Mouse (Mus musculus) left cerebral cortex, adult 11 months (tissue): ENCODE results near the gene Abcc2.

ENCODE experiments used
- DNase-seq: peaks from one replicate; pipeline ENCODE4 v3.0.0; 2022; ENCODE audit warnings: low spot score

Abcc2 gene

DNA sequence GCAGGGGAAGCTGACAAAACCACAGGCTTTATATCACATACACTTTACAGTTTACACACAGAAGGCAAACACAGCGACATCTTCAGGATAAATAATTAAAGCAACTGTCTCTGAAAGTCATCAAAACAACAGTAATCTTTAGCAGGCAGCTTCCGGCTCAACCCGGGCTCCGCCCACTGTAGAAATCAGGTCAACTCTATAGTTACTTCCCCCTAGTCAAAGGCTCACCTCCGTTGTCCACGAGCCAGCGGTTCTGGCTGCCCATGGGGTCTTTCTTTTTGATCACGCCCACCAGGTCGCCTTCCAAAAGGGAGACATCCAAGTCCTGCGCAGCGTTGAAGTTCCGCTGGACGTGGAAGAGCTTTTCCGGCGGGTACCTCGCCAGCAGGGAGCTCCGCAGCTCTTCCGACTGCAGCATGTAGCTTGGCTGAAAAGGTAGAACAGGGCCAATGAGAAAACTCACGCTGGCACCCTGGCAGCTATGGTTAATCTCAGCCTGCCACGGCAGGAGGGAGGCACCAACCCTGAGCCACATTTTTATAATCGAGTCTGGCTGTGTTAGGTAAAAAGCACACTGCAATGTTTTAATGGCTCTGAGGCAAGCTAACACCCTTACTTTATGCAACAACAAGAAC lies 70.1 kb downstream of the Abcc2 start:
- DNase-seq, result no peak

DNA sequence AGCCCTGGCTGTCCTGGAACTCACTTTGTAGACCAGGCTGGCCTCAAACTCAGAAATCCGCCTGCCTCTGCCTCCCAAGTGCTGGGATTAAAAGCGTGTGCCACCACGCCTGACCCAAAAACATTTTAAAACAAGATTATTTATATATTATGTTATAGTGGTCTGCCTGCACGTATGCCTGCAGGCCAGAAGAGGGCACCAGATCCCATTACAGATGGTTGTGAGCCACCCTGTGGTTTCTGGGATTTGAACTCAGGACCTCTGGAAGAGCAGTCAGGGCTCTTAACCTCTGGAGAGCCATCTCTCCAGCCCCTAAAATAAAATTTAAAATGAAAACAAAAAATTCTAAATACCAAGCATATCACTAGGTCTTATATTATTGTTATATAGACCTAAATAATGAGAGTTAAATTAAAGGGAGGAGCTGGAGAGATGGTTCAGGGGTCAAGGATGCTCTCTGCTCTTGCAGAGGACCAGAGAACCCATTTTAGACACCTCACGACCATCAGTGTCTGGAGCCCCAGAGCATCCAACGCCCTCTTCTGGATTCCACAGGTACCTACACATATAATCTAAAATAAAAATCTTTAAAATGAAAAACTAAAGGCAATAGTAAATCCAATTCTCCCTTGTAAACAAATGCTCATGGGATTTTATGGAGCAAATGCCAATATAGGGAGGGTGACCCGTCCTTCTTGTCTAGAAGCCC lies 71.0 kb downstream of the Abcc2 start:
- no peak for DNase-seq

DNA sequence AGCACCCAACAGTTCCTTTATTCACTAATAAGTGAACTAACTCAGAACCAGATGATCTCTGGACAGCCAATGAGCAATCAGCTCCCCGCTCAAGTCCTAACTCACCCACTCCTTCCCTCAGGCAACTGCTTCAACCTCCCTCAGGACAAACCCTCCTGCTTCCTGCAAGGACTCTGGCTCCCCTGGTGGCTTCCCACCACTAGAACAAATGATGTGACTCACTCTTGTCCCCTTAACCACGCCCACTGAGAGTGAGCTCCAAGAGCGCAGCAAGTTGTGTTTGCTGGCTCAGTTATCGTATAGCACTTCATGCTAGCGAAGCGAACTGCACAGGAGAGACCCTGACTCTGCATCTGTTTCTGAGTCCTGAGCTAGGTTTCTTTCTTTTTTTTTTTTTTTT lies 75.4 kb downstream of the Abcc2 start:
- DNase-seq, result no peak

DNA sequence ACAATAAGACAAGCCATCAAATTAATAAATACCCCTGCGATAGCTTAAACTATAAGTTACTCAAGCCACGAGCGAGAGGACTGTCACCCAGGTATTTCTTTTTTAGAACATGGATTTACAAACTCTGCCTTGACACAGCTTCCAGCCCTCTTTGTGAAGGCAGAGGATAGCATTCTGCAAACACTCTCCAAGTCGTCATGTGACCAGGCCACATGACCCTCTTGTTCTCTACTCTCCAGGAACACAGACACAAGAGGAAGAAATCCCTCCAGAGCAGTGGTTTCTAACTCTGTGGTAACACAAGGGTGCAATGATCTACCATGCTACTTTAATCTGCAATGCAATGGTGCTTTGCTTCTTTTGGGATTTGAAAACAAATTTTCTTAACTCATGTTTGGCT lies 88.4 kb downstream of the Abcc2 start:
- DNase-seq, result no peak

DNA sequence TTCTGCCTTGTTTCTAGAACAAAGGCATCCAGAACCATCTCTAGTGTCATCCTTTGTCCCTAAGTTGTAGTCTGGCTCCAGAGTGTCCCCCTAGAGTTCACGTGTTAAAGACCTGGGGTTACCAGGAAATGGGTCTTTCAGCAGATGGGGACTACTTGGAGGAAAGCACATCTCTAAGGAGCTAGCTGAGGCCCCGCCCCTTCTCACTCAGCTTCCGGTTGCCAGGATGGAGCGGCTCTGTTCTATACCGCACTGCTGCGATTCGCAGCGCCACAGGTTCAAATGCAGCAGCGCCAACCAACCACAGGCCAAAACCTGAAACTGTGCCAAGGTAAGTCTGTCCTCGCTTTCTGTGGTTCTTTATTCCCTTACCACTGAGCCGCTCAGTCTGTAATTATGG lies 92.4 kb downstream of the Abcc2 start:
- no peak for DNase-seq

DNA sequence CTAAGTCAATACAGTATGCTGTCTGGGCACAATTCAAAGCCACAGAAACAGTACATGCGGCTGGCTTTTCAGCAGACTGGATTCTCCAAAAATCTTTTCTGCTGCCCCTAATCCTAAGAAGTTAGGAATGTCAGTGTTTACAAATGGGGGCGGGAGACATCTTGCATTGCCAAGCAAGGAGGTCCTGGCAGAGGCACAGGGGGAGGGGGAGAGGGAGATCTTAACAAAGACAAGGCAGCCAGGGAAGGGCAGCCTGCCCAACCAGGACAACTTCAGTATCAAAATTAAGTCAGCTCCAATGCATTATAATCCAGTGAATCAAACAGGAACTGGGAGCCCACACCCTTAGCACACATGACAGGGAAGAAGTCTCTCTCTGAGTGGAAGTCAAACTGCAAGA lies 94.0 kb downstream of the Abcc2 start:
- no peak for DNase-seq

DNA sequence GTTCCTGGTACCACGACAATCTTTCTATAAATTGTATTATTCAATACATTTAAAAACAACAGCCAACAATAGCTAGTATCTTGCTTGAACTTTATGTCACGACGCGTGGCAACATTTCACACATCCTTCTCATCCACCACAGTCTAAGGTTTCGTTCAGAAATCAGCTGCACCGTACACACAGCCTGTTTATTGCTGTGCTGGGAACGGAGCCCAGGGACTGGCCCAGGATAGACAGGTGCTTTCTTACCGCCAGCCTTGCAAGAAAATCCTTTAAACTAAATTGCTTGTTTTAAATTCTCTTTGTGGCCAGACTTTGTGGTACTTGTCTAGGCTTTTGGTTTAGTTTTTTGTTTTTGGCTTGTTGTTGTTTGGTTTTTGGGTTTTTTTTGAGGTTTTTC lies 95.4 kb downstream of the Abcc2 start:
- DNase-seq, result no peak

DNA sequence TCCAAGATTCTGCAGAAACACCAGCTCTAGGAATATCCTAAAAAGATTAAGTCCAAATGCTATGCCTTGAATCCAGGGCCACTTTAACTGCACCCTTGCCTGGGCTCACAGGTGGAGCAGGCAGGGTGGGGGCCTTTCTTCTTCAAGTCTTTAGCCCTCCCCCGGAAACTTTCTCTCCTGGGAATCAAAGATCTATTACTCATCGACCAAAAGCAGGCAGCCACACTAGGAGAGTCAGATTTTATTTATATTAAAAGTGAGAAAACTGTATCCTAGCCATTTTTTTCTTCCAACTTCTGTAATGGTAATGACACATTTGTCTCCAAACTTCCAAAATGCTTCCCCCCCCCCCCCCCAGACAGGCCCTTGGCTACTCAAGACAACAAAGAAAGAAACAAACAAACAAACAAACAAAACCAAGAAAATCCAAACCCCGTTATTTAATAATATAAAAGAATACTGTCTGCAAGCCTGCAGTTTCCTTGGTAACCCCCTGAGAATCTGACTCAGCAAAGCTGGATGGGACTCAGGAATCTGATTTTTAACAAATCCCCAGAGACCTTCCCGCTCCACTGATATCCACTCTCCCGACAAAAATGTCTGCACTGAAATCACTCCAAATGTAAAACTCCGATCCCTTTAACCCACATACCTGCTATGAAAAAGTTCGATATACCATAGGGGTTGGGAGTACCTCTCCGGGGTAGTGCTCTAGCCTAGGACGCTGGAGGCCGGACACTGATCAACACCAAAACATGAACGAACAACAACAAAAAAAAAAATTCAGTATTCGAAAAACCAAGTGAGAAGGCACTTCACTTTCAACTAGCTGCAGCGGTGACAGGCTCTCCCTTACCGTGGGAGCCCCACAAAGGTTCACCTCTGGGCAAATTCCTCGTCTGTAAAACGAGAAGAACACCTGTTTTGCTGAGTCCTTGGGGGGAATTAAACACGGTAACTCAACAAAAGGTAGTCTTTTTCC lies 96.4 kb downstream of the Abcc2 start:
- no peak for DNase-seq

DNA sequence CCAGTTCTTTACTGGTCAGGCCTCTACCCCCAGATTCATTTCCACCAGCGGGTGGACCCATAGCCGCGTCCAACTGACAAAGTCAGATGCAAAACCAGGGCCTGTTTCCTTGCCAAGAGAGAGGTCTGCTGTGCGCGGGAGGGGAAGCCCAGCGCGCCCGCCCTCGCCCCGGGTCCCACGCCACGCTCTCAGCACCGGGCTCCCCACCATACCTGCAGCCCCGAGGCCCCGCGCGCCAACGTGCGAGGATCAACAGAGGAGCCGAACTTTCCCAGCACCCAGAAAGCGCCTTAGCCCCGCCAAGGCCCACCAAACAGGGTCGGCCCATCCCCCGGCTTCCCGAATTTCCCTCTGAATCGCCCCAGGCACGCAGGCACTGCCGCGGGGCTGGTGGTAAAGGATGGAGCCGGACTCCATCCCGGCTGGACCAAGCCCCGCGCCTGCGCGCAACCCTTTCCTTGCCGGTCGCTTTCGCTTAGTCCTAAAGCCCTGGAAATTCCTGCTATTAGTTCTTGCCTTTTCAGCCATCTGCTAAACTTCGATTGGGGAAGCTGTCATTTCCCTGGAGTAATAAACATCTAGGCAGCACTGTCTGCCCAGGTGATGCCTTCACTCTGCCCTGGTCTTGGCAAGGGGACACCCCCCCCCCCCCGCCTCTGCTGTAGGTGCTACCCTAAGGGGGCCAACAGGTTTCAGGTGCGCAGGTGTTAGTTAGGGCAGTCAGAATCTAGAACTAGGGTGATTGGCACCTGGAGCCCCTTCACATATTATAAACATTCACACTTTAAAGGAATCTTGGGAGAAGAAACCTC lies 97.6 kb downstream of the Abcc2 start:
- no peak for DNase-seq

DNA sequence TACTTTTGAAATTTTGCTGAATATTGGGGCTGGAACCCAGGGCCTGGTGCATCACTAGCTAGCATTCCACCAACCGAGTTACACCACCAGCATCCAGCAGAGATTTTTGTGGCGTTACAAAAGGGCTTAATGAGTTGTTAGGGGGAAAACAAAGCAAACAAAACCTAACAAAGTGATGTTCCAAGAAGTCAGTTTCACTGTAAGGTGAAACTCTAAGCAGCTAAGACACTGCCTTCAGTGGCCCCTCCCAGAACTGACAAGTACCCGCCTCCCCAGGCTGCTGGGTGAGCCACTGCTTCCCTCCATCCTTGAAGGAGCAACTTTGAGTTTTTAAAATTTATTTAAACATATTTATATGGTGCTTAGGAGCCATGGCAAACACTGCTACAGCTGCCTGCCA lies 98.4 kb downstream of the Abcc2 start:
- no peak for DNase-seq

DNA sequence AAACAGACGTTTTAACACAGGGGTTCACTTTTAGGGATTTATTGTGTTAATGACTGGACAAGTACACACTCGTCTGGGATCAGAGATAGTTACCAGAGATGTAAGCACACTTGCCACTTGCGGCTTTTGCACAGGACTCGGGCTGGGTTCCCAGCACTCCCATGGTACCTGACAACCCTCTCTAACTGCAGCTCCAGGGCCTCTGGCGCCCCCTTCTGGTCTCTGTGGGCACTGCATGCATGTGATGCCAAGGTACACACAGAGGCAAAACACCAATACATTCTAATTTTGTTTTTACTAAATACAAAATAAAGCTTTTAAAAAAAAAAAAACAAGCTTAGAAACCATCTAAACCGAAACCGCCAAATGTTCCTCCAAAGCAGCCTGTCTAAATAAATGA lies 99.6 kb downstream of the Abcc2 start:
- no peak for DNase-seq

DNA sequence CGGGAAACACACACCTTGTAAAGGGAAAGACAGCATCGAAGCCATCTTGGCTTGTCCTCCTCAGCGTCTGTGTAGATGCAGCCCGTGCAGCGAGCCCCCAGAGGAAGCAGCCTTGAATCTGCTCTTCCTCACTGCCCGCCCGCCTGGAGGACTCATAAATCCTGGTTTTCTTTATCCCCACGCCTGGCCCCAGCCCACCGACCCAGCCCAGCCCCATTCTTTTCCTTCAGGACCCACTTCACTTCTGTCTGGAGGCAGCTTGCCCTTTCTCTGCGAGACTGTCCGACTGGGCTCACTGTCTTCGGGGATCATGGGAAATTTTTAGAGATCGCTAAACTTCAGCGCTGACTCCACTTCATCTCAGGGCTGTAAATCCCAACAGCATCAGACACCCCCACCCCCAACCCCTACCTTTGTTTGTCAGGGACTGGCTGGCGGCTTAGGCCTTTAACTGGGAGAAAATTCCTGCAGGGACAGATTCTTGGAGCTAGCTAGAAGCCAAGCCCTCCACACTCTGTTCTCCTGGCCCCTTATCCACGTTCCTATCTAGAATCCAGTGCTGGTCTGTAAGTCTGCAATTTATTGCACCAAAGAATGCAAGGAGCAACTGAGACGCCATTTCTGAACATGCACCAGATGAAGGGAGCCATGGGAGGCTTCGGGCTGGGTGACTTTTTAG lies 101.0 kb downstream of the Abcc2 start:
- DNase-seq, result no peak

DNA sequence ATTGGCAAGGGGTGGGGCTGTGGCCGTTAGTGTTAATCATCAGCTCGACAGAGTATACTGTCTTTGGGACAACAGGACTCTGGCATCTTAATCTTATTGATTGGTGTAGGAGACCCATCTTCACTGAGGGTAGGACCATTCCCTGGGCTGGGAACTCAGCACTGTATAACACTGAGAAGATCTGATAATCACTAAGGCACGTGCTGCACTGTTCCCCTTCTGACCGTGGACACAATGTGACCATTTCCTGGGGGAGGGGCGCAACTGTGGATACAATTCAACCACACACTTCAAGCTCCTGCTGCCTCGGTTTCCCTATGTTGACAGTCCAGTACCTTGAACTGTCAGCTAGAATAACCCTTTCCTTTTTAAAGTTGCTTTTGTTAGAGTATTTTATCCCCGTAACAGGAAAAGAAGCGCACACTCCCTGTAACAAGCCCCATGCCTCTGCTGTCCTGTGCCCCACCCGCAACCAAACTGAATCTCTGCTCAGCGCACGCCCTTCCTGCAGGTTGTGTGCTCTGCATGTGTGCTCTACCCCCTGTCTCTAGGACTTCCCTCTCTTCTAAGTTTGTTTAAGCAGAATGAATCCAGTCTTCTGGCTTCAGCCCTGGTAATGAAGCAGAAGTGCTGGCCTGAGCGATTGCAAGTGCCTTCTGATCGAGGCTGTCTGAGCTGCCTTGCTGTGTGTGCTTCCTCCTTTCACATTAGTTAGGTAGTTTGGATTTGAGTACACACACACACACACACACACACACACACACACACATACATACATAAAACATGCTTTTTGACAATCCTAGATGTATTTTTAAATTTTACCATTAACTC lies 102.9 kb downstream of the Abcc2 start:
- DNase-seq, result no peak

DNA sequence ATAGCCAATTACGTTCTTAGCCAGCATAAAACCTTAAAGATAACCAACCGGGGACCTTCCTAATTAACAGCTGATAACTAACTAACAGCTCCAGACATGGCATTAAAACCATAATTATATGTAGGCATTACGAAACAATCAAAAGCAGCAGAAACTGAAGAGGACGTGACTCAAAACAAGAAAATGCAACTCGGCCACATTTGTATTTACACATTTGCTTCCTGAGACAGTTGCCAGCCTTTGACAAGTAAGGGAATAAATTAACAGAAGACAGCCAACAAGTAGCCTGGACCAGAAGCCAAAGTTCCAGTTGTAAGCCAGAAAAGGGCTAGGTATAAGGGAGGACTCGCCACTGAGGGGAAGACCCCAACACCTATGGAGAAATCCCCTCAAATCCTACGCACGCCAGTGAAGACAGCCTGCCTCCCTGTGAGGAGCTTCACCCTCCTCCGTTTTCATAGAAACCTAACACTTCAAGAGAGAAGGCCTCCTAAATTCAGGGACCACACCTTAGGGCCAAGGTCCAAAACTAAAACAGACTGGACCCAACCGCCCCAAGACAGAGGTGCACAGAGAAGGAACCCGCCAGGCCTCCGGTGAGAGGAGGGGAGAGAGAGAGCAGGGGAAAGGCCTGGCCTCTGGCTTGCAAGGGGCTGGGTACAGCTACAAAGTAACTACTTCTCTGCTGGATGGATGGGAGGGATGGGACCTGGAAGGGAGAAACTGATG lies 104.5 kb downstream of the Abcc2 start:
- no peak for DNase-seq

DNA sequence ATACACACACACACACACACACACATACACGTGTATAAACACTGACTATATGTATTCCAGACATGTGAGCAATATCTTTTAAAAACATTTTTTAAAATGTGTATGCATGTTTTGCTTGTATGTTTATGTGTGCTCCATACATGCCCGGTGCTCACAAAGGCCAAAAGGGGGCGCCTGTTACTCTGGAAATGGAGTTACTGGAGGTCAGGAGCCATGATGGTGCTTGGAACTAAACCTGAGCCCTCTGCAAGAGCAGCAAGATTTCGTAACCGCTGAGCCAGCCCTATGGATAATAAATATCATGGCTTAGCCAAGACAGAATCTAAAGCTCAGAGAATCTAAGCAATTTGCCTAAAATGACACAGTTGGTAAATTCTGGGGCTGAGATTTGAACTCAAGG lies 105.2 kb downstream of the Abcc2 start:
- DNase-seq, result no peak

DNA sequence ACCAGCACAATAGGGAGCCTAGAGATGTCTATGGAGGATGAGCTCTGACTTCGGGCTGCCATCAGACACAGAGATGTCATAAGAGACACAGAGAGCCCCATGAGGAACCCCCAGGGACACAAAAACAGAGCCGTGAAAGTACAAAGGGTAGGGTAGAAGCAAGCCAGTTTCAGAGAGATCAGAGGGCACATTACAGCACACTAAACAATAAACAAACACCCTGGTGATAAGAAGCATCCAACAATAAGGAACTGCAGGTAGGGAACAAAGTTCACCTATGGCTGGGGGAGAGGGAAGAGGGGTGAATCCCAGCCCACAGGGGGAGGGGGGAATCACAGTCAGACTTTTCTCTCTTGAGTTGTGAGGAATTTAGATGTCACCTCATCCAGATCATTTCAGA lies 105.7 kb downstream of the Abcc2 start:
- DNase-seq, result no peak
